Mouse (Mus musculus): ENCODE data around the gene Ccdc102a.

Gene Ccdc102a

DNA sequence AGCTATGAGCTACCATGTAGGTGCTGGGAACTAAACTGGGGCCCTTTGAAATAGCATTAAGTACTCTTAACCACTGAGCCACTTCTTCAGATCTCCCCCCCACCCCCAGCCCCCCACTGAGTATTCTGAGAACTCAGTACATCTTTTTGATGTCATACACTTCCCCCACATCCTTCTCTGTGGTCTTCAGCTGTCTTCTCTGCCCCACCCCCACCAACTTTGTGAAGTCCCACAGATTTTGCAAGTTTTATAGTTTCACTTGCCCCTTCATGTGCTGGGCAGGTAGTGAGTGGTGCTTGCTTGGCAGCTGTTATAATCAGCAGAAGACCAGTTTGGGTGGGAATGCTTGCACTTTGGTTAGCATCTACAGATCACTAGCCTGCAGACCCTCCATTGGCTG is 1.4 kb upstream of the Ccdc102a start:
- DNase-seq (ENCODE audit: low read depth) = no peak

DNA sequence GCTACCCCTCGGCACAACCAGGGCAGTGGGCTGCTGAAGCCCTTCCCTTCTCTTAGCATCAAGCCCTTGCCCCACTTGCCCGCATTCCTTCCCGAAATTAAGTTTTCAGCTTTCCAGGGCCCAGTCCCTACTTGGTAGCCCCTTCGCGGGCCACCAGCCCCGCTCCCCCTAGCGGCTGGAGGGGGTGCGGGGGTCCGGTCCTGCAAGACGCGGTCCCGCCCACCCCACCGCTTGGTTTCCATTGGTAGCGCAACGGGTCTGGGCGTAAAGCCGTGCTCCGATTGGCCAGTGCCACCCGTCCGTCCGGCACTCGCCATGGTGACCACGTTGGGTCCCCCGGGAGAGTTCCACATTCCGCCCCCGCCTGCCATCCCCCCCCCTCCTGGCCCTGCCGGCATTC is 546 bp downstream of the Ccdc102a start:
- peak; percentile 84 for DNase-seq (ENCODE audit: low read depth)

DNA sequence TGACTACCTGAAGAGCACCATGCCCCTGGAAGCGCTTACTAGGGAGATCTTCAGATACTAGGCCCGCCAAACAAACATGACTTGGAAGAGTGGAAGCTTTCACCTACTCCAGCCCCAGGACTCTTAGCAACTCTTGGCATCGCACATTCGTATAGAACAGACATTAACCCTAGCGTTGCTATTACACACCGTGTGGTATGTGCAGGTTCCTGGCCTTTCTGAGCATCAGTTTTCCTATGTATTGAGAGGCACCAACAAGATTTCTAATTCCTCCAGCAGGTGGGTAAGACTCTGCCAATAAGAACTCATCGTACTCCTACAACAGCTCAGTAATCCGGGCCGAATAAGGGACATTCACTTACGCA is 956 bp downstream of the Ccdc102a start:
- DNase-seq (ENCODE audit: low read depth) = no peak

DNA sequence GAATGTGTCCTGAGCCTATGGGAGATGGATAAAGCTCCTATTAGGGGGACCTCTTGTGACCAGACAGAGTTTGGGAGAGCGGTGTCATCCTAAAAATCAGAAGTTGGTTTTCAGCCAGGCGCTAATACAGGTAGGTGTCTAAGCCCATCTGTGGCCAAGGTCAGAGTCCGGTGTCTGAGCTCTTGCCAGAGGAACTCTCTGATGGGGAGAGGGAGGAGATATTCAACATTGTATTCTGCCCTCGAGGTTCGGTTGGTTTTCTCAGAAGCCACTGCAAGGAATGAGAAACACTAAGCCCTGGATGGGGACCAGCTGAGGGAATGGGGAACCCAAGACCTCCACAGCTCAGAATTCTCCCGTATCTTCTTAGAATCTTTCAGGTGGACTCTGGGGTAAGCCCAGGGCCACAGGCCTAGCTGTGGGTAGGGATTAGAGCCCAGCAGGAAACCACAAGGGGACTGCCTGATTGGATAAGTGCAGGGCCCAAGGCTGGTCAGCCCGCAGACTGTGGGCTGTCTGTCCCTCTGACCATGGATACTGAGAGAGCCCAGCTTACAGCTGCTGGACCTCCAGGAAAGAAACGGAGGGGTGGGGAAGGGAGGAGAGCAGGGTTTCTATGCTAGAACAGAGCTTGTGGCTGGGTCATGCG is 1.5 kb downstream of the Ccdc102a start:
- DNase-seq (ENCODE audit: low read depth) = peak; percentile 26

DNA sequence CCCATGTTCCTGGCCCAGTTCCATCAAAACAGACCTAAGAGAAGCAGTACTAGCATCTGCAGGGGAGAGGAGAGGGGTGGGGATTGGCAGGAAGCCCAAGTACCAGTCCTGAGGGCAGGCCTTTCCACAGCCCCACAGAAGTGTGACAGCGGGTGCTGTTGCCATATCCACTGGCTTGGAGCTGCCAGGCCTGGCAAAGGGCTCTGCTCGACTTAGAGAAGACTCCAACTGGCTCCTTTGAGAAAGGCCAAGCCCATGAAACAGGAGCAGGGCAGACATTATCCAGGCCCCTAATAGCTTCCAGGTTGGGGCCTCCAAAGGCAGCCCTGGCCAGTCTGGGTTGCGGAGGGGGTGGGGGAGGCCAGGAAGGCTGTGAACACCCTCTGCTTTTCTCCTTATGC is 3.2 kb downstream of the Ccdc102a start:
- peak; percentile 62 for DNase-seq (ENCODE audit: low read depth)

DNA sequence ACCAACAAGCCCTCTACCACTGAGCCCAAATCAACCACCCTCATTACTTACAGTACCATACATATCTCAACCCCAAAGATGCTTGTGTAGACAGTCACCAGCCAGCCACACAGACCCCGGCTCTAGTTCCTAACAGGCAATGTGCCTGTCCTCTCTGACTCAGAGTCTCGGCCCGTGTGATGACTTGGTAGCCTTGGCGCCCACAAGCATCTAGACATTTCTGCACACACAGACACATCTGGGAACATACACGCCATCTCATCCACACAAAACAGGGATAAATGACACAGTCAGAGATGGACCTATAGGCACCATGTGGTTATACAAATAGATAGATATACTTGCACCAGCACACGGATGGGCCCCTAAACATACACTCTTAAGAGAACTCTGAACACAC is 3.6 kb downstream of the Ccdc102a start:
- DNase-seq (ENCODE audit: low read depth) = peak; percentile 71

DNA sequence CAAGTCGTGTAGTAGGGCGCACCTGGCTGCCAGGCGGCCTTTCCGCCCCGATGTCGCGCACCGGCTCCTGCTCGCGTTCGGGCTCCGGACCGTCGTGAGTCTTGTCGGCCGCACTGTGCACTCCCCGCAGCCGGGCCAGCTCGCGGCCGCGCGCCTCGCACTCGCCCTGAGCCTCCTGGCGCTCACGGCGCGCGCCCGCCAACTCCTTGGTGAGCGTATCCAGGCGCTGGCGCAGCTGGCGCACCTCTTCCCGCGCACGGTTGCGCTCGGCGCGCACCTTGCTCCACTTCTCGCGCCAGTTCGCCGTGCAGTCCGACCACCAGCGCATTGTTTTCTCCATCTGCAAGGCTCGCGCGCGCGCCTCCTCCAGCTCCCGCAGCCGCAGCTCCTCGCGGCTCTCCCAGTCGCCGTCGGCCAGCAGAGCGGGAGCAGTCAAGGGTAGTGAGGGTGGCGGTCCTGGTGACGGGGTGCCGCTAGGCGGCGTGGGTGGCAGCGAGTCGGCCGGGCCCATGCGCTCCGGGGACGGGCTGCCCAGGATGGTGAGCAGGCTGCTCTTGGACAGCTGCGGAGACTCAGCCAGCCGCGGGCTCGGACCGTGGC is 4.7 kb downstream of the Ccdc102a start:
- DNase-seq (ENCODE audit: low read depth) = no peak

DNA sequence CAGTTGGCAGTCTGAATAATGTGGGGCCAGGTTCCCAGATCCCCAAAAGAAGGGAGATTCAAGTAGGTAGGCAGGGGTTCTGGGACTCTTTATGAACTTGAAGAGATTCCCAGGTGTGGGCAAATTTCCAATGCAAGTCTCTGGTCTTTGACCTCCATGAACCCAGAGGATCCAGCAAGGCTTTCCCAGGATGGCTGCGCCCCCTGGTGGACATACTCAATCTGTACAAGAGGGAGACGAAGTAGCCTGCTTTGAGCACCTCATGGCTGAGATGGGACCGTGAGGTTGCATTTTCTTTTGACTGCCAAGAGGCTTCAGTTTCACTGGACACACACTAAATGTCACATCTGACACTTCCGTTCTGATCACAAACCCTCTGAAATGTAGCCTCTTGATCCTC is 9.1 kb downstream of the Ccdc102a start:
- peak; percentile 36 for DNase-seq (ENCODE audit: low read depth)

DNA sequence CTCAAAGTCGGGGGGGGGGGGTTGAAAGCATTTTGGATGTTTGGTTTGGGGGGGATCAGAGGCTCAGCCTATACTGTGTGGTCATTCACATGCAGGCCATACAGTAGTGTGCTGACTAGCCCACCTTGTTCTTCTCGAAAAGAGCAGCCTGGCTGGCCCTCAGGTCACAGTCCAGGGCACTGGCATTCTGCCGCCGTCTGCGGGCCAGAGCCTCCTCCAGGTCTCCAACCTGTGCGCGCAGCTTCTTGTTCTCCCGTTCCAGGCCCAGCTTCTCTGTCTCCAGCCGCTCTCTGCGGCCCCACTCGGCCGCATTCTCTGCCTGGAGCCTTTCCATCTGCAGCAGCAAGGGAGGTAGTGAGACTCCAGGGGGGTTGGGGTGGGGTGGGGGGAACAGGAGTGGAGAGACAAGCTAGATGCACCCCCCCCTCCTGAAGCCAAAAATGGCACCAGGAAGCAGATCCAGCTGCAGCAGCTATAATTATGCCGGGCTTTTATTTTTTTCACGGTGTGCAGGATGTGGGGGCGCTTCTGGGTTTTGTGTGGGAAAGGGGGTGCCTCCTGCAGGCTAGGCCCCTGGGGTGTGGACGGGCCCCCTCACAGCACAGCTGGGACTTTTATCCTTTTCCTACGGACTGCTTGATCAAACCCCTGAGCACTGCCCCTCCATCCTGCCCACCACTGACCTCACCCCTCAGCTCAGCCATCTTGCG is 10.2 kb downstream of the Ccdc102a start:
- DNase-seq (ENCODE audit: low read depth) = no peak

DNA sequence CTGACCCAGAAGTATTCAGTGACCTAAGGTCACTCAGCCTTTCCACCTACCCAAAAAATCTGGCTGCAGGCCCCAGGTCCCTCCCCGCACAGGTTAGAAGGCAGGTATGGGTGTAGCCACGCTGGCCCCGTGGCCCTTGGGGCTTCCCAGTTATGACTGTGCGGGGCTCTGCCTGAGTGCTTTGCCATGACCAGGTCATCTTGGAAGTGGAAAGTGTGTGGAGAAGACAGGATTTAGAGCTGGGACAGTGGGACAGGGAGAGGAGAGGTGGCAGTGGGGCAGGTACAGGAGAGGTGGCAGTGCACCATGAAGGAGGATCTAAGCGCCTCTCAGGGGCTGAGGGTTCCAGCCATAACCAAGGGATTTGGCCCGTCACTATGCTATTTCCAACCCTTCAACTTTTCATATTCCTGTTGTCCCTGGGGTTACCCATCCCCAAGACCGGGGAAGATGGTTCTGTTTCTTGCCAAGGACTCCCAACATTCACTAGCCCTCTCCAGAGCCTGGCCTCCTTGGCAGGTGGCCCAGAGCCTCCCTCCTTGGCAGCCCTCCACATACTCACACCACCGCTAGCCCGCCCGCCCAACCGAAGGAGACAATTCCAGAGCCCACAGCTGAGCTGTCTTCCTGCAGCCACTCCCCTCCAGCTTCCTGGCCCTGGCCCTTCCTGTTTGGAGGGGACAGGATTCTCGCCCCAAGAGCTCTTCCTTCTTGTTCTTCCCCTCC is 13.3 kb downstream of the Ccdc102a start:
- DNase-seq (ENCODE audit: low read depth) = no peak

DNA sequence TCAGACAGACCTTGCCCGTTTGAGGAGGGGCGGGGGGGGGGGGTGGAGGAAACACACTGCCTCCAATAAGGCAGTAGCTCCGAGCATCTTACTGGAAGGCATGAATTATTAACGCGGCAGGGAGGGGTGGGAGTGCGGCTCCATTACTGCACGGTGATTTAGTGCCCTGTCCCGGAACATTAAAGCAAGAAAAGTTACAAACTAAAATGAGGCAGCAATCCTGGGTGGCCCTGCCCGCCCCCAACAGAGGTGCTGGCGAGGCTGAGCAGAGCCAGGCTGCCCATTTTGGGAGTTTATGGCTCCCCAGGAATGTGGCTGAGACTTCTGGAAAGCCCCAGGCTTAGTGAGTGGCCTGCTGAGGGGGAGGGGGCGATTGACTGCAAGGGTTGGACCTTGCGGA is 14.2 kb downstream of the Ccdc102a start:
- DNase-seq (ENCODE audit: low read depth) = no peak

DNA sequence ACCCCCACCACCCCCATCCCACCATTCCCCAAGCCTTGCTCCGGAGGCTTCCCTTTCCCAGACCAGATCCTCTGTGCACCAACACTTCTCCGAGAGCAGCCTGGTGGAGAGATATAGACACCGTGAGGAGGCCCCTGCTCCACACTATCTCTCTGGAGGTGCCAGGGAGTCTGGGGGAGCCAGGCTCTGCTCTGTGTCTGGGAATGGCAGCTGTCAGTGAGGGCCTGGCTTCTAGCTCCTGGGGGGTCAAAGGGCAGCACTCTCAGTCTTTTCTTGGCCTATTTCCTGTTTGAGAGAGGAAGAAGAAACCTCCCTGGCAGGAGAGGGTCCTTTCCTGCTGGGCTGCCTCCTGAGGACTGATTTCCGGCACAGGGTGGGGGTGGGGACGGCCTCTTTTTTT is 16.9 kb downstream of the Ccdc102a start:
- DNase-seq (ENCODE audit: low read depth) = no peak

DNA sequence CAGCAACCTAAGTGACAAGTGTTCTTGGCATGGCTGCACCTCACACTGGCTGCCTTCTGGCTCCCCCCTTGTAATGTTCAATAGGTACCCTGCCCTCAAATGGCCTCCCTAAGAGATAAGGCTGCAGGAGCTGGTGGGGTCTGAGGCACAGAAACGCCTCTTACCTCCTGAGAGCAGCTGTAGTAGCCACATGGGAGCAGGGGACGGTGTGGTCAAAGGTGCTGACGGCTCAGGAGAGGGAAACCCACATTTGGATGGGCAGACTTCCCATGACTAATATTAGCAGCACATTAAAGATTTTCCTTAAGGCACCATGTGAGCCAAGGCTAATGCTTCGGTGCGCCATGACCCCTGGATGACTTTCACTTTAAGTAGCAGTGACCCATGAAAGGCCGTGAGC is 17.3 kb downstream of the Ccdc102a start:
- no peak for DNase-seq (ENCODE audit: low read depth)

DNA sequence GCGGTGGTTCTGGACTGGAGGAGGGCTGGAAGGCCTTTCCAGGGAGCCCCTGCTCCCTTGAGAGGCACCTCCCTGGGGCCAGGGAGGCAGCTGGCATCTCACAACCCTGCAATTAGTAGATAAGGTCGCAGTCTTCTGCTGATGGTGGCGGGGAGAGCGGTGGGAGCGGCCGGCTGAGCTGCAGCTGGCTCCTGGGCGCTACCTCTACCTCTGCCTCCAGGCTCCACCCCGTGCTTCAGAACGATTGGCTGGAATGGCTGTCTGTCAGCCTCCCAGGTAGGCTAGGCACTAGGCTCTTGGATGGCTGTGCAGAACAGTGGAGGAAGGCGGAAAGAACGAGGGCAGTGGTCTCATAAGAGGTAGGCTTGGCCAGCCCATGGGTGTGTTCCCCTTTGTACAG is 18.6 kb downstream of the Ccdc102a start:
- no peak for DNase-seq (ENCODE audit: low read depth)

DNA sequence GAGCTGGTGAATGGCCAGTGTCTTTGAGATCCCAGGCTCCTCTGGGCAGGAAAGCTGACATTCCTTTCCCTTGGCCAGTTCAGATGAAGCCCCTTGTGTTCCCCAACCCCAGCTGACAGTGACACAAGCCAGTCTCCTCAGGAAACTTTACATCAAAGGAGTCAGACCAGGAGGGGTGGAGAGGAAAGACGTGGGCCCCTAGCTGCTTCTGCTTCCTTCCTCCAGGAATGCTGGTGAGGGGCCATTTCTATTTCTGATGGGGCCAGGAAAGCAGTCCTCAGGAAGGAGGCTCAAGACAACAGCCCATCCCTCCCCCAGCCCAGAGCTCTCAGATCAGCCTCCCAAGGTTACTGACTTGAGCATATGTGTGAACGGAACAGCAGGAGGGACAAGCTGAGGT is 25.0 kb downstream of the Ccdc102a start:
- no peak for DNase-seq (ENCODE audit: low read depth)

DNA sequence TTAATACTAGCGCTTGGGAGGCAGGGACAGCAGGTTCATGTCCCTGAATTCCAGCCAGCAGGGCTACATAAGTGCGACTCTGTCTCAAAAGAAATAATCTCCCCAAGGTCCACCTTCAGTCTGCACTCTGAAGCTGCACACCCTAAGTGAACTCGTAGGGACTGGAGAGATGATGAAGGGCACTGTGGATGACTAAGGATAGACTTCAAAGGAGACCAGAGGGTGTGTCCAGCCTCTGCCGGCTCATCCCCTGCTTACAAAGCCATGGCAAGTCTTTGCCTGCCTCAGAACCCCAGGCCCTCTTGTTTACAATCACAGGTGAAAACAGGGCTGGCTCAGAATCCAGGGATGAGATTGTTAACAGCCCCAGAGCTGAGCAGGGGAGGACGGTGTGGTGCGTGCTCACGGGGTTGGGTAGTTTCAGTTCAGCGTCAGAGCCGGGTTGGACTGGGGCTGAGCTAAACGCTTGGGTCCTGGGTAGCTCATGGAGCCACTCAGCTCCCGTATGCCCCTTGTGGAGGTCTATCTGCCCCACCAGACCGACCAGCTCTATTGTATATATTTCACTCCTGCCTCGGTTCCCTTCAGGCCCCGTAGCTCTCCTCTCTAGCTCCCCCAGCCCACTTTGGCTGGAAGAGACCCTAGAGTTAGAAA is 29.4 kb downstream of the Ccdc102a start:
- no peak for DNase-seq (ENCODE audit: low read depth)

DNA sequence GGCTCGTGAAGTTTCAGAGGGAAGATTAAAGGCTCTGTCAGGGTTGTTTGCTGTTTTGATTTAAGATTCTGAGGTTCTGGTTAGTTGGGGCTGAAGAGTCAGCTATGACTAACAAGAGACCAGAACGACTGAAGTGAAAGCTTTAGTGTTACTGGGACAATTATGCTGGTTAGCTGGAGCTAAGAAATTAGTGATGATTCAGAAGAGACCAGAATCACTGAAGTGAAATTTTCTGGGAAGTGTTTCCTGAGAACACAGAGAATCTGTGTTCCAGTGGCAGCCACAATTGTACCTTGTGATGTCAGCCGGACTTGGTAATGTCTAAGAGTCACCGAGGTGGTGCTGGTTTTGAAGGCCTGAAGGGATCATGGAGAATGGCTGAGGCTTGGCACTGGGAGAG is 37.2 kb downstream of the Ccdc102a start:
- no peak for DNase-seq (ENCODE audit: low read depth)

DNA sequence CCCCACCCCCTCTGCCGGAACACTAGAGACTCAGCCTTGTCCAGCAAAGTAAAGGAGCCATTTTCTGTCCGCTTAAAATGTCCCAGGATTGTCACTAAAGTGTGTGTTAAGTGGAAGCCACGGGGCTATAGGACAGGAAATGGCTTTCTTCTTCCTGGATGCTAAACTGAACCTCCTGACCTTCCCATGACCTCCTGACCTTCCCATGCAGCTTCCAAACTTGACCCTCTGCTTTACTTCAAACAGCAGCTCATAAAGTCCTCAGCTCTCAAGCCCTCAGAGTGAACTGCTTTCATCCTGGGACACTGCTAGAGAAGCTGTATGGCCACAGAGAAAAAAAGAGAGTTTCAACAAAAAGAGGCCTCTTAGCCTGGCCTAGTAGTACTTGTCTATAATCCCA is 41.1 kb downstream of the Ccdc102a start:
- DNase-seq (ENCODE audit: low read depth) = no peak

DNA sequence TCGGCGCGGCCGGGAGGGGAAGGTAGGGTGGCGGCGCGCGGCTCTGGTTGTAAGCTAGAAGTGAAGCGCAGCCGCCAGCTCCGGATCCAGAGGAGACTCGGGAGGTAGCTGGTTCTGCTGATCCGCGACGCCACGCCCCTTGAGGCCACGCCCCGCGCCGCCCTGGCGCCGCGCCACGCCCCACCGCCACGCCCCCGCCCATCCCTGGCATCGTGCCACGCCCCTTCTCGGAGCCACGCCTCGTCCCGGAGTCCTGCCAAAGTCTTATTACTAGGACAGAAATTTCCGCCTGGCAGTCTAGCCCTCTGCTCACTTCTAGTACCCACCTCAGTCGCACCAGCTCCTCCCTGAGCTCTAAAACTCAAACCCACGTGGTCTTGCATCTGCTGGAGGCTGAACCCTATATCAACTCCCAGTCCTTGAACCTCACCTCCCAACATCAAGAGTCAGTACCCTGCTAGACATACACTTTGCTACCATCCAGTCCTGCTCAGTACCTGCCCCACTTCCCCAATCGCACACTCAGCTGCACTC is 41.6 kb downstream of the Ccdc102a start, which contains the start of gene Dok4:
Gene Dok4, minus strand, starts transcription at position 134 of the 534 bp plus-strand sequence.
- peak; percentile 46 for DNase-seq (ENCODE audit: low read depth)

DNA sequence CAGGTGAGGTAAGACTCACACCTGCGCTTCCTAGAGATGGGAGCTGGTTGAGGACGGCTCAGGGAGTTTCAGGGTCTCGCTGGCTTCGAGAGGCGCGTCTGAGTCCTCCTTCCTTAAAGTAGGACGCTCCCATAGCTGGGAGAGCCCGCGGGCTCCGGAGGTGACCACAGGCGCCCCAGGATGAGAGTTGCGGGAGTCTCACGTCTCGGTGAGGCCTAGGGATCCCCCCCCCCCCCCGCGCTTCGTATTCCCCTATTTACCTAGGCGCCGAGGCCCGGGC is 42.1 kb downstream of the Ccdc102a start:
- no peak for DNase-seq (ENCODE audit: low read depth)

DNA sequence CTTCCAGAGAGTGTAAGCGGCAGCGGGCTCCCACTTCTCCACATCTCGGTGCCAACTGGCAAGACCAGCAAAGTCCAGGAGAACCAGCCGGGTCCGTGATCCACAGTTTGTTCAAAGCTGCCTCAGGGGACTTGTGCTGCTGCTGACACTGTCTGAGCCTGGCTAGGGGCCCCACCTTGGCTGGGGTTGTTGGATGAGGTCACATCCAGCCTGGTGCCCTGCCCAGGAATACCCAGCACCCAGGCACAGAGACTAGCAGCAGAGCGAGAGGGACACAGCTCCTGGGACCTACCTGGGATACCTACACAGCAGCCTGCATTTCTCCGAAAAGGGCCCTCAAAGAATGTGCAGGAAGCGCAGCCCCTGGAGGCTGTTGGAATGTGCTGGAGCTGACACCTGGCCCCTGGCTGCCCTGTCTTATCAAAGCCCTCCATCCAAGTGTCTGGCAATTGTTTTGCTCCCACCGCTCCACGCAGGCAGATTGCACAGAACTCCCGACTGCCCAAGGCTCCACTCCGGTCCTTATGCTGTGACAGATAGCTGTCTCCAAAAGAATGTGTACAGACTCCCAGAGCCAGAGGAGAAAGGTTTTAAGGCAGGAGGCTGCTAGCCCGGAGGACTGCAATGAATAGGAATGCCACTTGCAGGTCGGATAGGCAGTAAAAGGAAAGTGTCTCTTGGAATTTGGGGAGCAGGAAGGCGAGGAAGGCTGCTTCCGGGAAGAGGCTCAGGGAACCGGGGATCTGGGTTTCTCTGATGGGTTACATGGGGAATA is 42.6 kb downstream of the Ccdc102a start:
- DNase-seq (ENCODE audit: low read depth) = no peak

DNA sequence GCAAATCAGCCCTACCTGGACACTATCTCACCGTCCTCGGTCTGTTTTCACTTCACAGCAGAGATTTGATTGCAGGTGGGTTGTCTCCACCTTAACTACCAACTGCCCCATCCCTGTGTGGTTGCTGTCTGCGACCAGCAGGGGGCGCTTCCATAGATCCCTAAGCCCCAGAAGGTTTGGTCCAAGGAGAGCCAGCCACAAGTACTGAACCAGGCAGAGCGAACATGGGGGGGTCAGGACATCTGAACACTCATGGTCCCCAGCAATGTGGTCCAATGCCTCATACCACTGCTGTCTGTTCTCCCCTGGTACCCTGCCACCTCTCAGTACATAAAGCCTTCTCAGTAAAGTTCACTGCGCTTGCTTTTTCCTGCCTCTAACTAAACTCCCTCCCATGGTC is 43.5 kb downstream of the Ccdc102a start:
- no peak for DNase-seq (ENCODE audit: low read depth)
